Mouse (Mus musculus) T-helper 1 cell (primary cell): Measurements from ENCODE around the gene Epb41l4b.

ENCODE experiments used
- in situ Hi-C: fragments of 300-600 bp; cut with MboI, MseI; formaldehyde crosslinking; loops from one replicate; pipeline ENCODE4 v1.15.1; 2025; ENCODE audit warnings: high pct_unique_total_duplicates

Epb41l4b gene

GRCm38 (mm10) chr4:57114617-57115592 lies 28.3 kb downstream of the Epb41l4b start:
- in situ Hi-C loops, result no loop called here

DNA sequence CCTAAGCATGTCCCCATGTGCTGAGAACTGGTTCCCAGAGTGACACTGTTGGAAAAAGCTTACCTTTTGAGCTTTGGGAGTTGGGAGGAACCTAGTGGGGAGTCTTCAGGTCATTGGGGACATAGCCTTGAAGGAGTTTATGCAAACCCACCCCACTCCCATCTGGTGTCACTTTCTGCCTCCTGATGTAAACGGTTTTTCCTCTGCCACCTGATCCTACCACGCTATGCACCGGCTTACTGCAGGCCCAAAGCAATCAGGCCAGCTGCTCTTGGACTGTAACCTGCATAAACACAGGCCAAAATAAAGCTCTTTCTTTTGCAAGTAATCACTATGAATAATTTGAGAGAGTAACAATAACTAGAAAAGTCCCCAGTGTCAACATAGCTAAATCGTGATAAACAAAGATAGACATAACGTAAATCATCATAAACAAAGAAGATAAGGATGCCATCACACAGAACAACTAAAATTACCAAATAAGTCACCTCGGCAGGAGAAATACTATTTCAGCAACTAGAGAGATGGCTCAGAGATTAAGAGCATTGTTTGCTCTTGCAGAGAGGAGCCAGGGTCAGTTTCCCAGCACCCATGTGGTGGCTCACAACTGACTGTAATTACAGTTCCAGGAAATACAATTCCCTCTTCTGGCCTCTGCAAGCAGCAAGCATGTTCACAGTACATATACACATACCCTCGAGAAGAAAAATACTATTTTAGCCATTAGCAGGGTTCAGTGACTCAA lies 29.6 kb downstream of the Epb41l4b start:
- in situ Hi-C loops, result no loop called here

DNA sequence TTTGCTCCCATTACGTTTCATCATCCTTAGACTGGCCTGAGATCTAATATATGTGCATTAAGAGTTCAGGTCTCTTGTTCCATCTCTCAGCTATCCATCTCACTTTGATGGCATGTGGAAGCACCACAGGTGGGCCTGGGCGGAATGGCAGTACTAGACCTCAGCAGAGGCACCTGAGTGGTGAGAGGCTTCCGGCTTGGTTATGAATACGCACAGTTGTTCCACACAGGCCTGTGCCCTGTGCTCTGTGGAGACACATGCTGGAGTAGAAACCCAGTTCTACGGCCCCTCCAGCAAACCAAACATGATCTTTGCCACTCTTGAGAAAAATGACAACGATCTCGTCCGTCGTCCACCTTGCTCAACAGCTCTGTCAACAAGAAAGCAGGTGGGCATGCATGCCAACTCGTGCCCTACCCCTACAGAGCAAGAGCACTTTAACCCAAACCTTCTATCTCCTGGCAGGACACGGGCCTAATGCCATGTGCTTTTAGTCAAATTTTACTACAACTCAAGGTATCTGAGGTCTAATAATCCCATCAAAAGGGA lies 31.2 kb downstream of the Epb41l4b start:
- in situ Hi-C loops, result no loop called here

DNA sequence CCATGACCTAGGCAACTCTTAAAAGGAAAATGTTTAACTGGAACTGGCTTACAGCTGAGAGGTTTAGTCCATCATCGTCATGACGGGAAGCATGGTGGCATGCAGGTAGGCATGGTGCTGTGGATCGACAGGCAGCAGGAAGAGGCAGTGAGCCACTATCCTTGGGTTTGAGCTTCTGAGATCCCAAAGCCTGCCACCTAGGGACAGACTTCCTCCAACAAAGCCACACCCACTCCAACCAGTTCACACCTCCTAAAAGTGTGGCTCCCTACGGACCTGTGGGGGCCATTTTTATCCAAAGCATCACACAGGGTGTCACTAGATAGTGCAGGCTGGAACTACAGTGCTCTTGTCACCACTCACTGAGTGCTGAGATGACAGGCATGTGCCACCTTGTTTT lies 31.8 kb downstream of the Epb41l4b start:
- in situ Hi-C loops, result no loop called here

DNA sequence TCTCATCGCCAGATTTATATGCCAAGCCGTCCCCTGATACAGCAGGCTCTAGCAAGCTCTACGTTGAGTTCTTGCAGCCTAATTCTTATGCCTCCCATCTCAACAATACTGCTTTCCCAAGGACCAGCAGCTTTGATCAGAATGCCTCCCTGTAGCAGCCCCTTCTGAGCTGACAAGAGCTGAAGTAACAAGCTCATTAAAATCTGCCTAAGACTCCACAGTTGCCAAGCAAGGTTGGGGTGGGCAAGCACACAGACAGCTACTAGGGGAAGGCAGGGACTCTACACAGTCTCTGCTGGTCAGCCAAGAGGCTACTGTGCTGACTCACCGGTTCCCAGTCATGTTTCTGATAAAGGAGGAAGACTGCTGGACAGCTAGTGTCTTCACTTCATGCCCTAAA lies 33.7 kb downstream of the Epb41l4b start:
- in situ Hi-C loops, result no loop called here

- in situ Hi-C loops, result no loop called here
Measured at GRCm38 (mm10) chr4:57105339-57105738, 37.9 kb downstream of the Epb41l4b start.

DNA sequence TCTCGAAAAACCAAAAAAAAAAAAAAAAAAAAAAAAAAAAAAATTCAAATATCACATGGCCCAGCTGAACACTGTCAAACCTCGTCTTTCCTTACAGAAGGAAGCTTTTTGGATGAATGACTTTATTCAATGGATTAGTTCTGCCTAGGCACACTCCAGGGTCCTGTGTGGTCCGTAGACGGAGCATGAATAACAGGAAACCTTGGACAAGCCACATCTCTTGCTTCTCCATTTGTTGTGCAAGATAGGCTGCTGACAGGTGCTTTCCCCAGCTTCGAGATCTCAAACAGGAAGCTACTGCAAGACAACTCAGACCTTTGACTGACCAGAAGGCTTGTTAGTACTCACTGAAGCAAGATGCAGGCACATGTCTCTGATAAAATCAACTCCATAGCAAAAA lies 39.4 kb downstream of the Epb41l4b start:
- in situ Hi-C loops, result no loop called here

DNA sequence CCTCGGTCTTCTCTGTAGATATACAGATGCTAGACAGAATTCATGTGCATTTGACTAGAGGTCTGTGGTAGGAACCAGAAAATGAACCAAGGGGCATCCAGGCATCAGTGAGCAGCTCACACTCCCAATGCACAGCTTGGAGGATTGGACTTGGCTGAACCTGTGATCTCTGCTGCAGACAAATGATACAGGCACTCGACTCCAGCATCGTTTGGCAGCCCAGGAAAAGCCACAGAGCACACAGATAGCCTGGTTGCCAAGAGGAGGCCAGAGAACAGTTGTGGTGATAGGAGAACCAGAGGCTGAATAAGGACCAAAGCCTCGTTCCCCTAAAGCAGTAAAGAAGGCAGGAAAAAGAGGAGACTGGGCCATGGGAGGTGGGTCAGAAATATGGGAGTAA lies 42.1 kb downstream of the Epb41l4b start:
- in situ Hi-C loops, result no loop called here

- in situ Hi-C loops, result no loop called here
Measured at GRCm38 (mm10) chr4:57097411-57097810, 45.8 kb downstream of the Epb41l4b start.

GRCm38 (mm10) chr4:57095569-57095968 lies 47.7 kb downstream of the Epb41l4b start:
- in situ Hi-C loops, result no loop called here

GRCm38 (mm10) chr4:57091363-57091762 lies 51.9 kb downstream of the Epb41l4b start:
- in situ Hi-C loops, result no loop called here

GRCm38 (mm10) chr4:57088301-57088700 lies 54.9 kb downstream of the Epb41l4b start:
- in situ Hi-C loops, result no loop called here

DNA sequence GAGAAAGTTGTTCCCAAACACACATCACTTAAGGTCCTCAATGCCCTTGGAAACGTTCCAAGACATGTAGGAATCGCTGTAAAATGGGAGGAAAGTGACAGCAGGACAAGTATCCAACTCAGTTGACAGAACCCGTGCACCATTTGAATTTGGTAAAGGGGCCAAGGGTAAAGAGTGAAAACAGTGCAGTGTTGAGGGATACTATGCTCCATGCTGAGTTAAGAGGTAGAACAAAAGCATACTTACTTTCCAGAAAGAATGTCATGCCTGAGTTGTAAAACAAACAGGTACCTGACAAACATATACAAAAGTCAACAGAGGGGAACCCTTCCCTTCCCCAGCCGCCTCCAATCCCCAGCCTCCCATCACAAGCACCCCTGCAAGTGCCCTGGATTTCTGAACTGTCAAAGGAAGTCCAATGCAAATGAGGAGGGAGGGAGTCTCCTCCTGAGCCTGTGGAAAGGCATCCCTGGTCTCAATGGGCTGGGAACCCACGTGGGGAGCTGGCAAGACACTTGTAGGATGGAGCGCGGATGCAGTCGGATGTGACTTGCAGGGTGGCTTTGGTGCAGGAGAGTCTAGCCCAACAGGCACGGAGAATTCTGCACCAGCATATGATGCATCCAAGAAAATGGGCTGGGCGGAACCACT lies 57.4 kb downstream of the Epb41l4b start:
- in situ Hi-C loops, result no loop called here

GRCm38 (mm10) chr4:57083653-57084052 lies 59.6 kb downstream of the Epb41l4b start:
- in situ Hi-C loops, result no loop called here

DNA sequence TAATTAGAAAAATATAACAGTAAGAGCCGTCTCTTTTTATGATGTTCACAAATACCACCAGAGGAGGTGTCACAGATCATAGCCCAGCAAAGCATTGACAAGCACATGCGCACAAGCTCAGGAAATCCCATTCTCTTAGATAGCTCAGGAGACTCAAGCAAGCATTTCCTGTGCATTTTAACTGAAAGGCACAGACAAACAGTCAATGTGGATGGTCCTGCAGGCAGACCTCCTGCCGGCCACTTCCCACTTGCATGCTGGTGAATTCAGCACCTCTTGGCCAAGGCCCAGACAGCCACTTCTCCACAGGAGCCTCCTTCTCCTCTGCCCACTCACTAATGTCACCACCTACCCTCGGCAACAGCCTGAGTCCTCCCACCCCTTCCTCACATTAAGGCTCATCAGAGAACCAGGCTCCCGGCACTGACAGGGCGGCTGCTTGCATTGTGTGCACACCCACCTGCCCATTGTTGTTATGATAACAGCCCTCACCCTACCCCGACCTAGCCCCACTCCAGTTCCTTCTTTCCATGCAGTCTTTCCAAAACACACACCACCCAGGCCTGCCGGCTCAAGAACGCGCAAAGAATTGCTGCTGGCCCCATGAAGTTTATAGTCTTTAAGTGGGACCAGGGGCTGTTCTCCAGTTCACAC lies 60.3 kb downstream of the Epb41l4b start:
- in situ Hi-C loops, result no loop called here

DNA sequence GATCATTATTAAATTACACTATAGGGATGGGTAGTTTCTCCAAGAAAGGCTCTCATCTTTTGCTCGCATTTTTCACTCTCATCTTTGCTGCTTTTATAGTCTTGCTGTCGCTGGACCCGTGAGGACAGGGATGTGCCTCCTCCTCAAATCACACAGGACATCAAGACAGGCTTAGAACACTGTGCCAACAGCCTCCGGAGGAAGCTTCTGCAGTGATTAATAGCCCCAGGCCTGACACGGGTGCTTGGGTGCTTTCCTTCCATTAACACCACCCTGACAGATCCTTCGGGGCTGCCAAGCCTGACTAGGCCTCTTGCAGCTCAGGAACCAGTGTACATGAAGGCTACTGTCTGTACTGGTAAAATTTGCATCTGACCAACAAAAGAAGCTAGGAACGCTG lies 61.8 kb downstream of the Epb41l4b start:
- in situ Hi-C loops, result no loop called here

- in situ Hi-C loops, result no loop called here
Measured at GRCm38 (mm10) chr4:57073843-57074242, 69.4 kb downstream of the Epb41l4b start.

- in situ Hi-C loops, result no loop called here
Measured at GRCm38 (mm10) chr4:57073174-57073573, 70.1 kb downstream of the Epb41l4b start.

DNA sequence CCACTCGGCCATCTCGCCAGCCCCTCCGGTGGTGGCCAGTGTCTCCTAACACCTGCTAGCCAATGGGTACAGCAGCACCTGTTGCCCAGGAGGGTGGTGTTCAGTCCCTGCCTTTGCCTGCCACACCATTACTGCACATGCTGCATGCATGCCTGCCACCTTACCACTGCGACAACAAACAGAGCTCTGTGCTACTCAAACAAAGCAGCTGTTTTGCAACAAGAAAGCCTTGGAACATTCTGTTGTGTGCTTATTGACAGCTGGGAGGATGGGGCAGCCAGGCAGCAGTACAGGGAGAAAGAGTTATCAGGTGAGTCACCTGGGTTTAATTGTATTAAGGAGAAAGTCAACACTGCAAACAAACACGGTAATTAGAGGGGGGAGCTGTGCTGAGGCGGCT lies 72.6 kb downstream of the Epb41l4b start:
- in situ Hi-C loops, result no loop called here

DNA sequence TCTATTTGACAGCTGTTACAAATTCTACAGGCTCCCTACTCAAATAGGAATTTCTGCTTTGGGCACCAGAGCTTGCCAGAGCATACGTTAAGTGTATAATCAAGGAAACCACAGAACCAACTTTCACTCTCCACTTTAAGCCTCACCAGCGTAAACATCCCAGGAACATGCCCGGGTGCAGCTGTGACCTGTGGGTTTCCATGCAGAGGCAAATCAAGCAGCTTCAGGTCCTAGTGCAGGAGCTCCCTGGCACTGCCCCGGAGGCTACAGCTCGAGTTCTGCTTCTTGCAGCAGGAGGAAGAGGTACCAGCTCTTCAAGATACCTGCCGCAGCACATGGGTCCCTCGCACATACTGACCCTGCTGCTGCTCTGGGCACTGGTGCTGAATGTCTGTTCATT lies 74.8 kb downstream of the Epb41l4b start:
- in situ Hi-C loops, result loop anchor here (10.0 kb wide), 1 partner anchor 1714 kb away; the partner anchor contains the start of gene Rad23b

- in situ Hi-C loops, result loop anchor here (10.0 kb wide), 1 partner anchor 1713 kb away; the partner anchor contains the start of gene Rad23b
Measured at GRCm38 (mm10) chr4:57067801-57068200, 75.4 kb downstream of the Epb41l4b start.
